Mouse (Mus musculus) heart, embryonic 11.5 days (tissue): ENCODE results near the gene Tfr2. TPM values are rescaled to one million over a fixed set of nuclear protein-coding genes. Genes with fewer than 3 reads are reported as not detected.
A peak's percentile ranks its signal among the peaks of the same experiment; 100 is the strongest.
"Not testable (repeated sequence)": the region's sequence is repeated elsewhere in the genome, so short reads cannot be mapped to it uniquely, and the experiment has no call there.

Source experiments
- ATAC-seq: fragments of 200-750 bp; cut with Nextera tagmentation; replicated peaks from 2 replicates; pipeline ENCODE4 v1.8.0; 2017; ENCODE audit warnings: moderate library complexity; ENCODE audit not compliant: insufficient number of reproducible peaks, low FRiP score, low TSS enrichment
- H3K27ac ChIP-seq: fragments of 300-500 bp; sonication (generic); 2 replicates; pipeline ENCODE4 v1.5.1; 2014; ENCODE audit warnings: mild to moderate bottlenecking, low read depth, low read length
- H3K27me3 ChIP-seq: fragments of 300-500 bp; sonication (generic); 2 replicates; pipeline ENCODE4 v1.6.1; 2014; ENCODE audit warnings: mild to moderate bottlenecking, low read length, mixed read lengths; ENCODE audit not compliant: control insufficient read depth, insufficient read depth
- H3K36me3 ChIP-seq: fragments of 300-500 bp; sonication (generic); 2 replicates; pipeline ENCODE4 v1.6.1; 2014; ENCODE audit warnings: mild to moderate bottlenecking, low read length, moderate library complexity, mixed read lengths; ENCODE audit not compliant: control insufficient read depth, insufficient read depth
- H3K4me1 ChIP-seq: fragments of 300-500 bp; sonication (generic); 2 replicates; pipeline ENCODE4 v1.6.1; 2014; ENCODE audit warnings: low read length; ENCODE audit not compliant: control insufficient read depth, insufficient read depth
- H3K4me2 ChIP-seq: fragments of 300-500 bp; sonication (generic); 2 replicates; pipeline ENCODE4 v1.6.1; 2014; ENCODE audit warnings: mild to moderate bottlenecking, moderate library complexity
- H3K4me3 ChIP-seq: fragments of 300-500 bp; sonication (generic); 2 replicates; pipeline ENCODE4 v1.5.1; 2014; ENCODE audit warnings: low read depth, low read length
- H3K9ac ChIP-seq: fragments of 300-500 bp; sonication (generic); 2 replicates; pipeline ENCODE4 v1.6.1; 2014; ENCODE audit warnings: mild to moderate bottlenecking, low read depth, low read length, moderate library complexity
- H3K9me3 ChIP-seq: fragments of 300-500 bp; sonication (generic); replicated peaks from 2 replicates; pipeline ENCODE4 v1.6.1; 2016; ENCODE audit warnings: low read length; ENCODE audit not compliant: control insufficient read depth
- WGBS: fragments of 180-500 bp; shearing (Covaris S2); extraction: QIAGEN DNeasy Blood & Tissue Kit; methylation state at CpG from one replicate; pipeline ENCODE4 v1.1.7; 2014; ENCODE audit not compliant: insufficient replicate concordance; 5-methylcytosine and 5-hydroxymethylcytosine counted together
- polyA plus RNA-seq: library from polyadenylated mRNA; unstranded; fragments of >200 nt; fragmentation: Nextera tagmentation; extraction: Ambion mirVana; gene quantifications from 2 replicates; pipeline ENCODE4 v1.2.1, GENCODE M21; 2014

The Tfr2 gene
- polyA plus RNA-seq, 1 experiment from 2014 or later: 3.5 TPM

- H3K27me3 ChIP-seq: no peaks in the 10 kb centered on the region
- peaks cover 41% of the 10 kb centered on the region for H3K4me1 ChIP-seq
- peak overlapping the region; percentile 84 for H3K27ac ChIP-seq
- peak overlapping the region; percentile 66 for H3K4me2 ChIP-seq
- 4% methylated on average over 12 of the region's 12 CpGs for WGBS
- peak overlapping the region; percentile 11 for H3K9ac ChIP-seq
- H3K9me3 ChIP-seq: no peaks in the 10 kb centered on the region
- H3K4me3 ChIP-seq: peak overlapping the region; percentile 38
- ATAC-seq: peak; percentile 64
- peaks cover 8% of the 10 kb centered on the region for H3K36me3 ChIP-seq
Observed at GRCm38 (mm10) chr5:137610548-137611244, 41.1 kb downstream of the Tfr2 start.

- ATAC-seq: 0 out of 2 replicates have a peak, but pooled peaks have one; percentile 13
- Histone ChIP-seq H3K9ac (peak overlapping the region; percentile 11), H3K36me3 (peaks cover 8% of the 10 kb centered on the region), H3K4me1 (peaks cover 41% of the 10 kb centered on the region), H3K27me3 (no peaks in the 10 kb centered on the region), H3K27ac (peak overlapping the region; percentile 84), H3K9me3 (no peaks in the 10 kb centered on the region), H3K4me3 (peak overlapping the region; percentile 38), H3K4me2 (peak overlapping the region; percentile 66)
- 8% methylated on average over 6 of the region's 6 CpGs for WGBS
Observed at GRCm38 (mm10) chr5:137611245-137611602, 41.6 kb downstream of the Tfr2 start.

- ATAC-seq: no peak
- Histone ChIP-seq H3K4me2 (no peak overlapping the region), H3K9me3 (no peaks in the 10 kb centered on the region), H3K4me3 (no peak overlapping the region), H3K4me1 (peaks cover 39% of the 10 kb centered on the region), H3K9ac (no peak overlapping the region), H3K36me3 (no peaks in the 10 kb centered on the region), H3K27ac (no peak overlapping the region), H3K27me3 (0 out of 2 replicates have a peak, but pooled peaks cover 2% of the 10 kb centered on the region)
- WGBS: 67% methylated on average over 5 of the region's 5 CpGs
Observed at GRCm38 (mm10) chr5:137613076-137613475, 43.4 kb downstream of the Tfr2 start.

GRCm38 (mm10) chr5:137613550-137613949 lies 43.9 kb downstream of the Tfr2 start, which contains the start of gene Pcolce:
Pcolce (minus strand) TSS chr5:137613784.
- Histone ChIP-seq H3K27ac (no peak within 1 kb of the TSS), H3K9me3 (no peaks in the 10 kb centered on the region), H3K4me2 (no peak within 1 kb of the TSS), H3K27me3 (0 out of 2 replicates have a peak, but pooled peaks cover 2% of the 10 kb centered on the region), H3K9ac (peak within 1 kb of the TSS; percentile 8; the same call in 1 of the 2 replicates), H3K4me3 (no peak within 1 kb of the TSS), H3K36me3 (no peaks in the 10 kb centered on the region), H3K4me1 (peaks cover 34% of the 10 kb centered on the region)
- 30% methylated on average over 11 of the region's 11 CpGs for WGBS
- ATAC-seq: no peak

GRCm38 (mm10) chr5:137614921-137615320 lies 45.3 kb downstream of the Tfr2 start:
- not testable (repeated sequence) for H3K4me3 ChIP-seq, H3K36me3 ChIP-seq, H3K9me3 ChIP-seq, H3K27ac ChIP-seq, H3K9ac ChIP-seq, ATAC-seq, H3K27me3 ChIP-seq, H3K4me2 ChIP-seq
- H3K4me1 ChIP-seq: peaks cover 23% of the 10 kb centered on the region
- WGBS: 89% methylated on average over 2 of the region's 2 CpGs

GRCm38 (mm10) chr5:137615347-137615746 lies 45.7 kb downstream of the Tfr2 start:
- Histone ChIP-seq H3K27ac (no peak overlapping the region), H3K4me2 (no peak overlapping the region), H3K9ac (no peak overlapping the region), H3K4me1 (peaks cover 19% of the 10 kb centered on the region), H3K27me3 (0 out of 2 replicates have a peak, but pooled peaks cover 2% of the 10 kb centered on the region), H3K4me3 (no peak overlapping the region), H3K36me3 (no peaks in the 10 kb centered on the region), H3K9me3 (no peaks in the 10 kb centered on the region)
- ATAC-seq: no peak
- 86% methylated on average over 7 of the region's 7 CpGs for WGBS

GRCm38 (mm10) chr5:137623937-137624530 lies 54.4 kb downstream of the Tfr2 start:
- Histone ChIP-seq H3K9me3 (no peaks in the 10 kb centered on the region), H3K4me3 (no peak overlapping the region), H3K4me2 (no peak overlapping the region), H3K4me1 (peaks cover 3% of the 10 kb centered on the region), H3K27ac (no peak overlapping the region), H3K36me3 (no peaks in the 10 kb centered on the region), H3K9ac (no peak overlapping the region), H3K27me3 (no peaks in the 10 kb centered on the region)
- 77% methylated on average over 11 of the region's 11 CpGs for WGBS
- no peak for ATAC-seq

GRCm38 (mm10) chr5:137627991-137628390 lies 58.4 kb downstream of the Tfr2 start:
- peak overlapping the region; percentile 63 for H3K27ac ChIP-seq
- peak overlapping the region; percentile 94 for H3K4me3 ChIP-seq
- peak overlapping the region; percentile 71 for H3K9ac ChIP-seq
- H3K27me3 ChIP-seq: no peaks in the 10 kb centered on the region
- no peaks in the 10 kb centered on the region for H3K9me3 ChIP-seq
- H3K4me1 ChIP-seq: peaks cover 24% of the 10 kb centered on the region
- 2% methylated on average over 9 of the region's 9 CpGs for WGBS
- no peak for ATAC-seq
- peak overlapping the region; percentile 83 for H3K4me2 ChIP-seq
- H3K36me3 ChIP-seq: no peaks in the 10 kb centered on the region
